Mouse (Mus musculus) liver, adult 2 months (tissue): Measurements from ENCODE around the gene Poc1a. TPM values are rescaled to one million over a fixed set of nuclear protein-coding genes. Genes with fewer than 3 reads are reported as not detected.

Source experiments
- DNase-seq: peaks from one replicate; pipeline ENCODE4 v3.0.0-alpha.2; 2011; ENCODE audit warnings: low read depth, low spot score; ENCODE audit errors: extremely low read depth
- H3K27ac ChIP-seq: fragments of 200-500 bp; replicated peaks from 2 replicates; pipeline ENCODE4 v1.5.1; 2012; ENCODE audit warnings: low read depth, mild to moderate bottlenecking, control low read depth, inconsistent platforms, low read length; ENCODE audit not compliant: insufficient read depth
- H3K27me3 ChIP-seq: fragments of 200-500 bp; 2 replicates; pipeline ENCODE4 v1.6.1; 2012; ENCODE audit warnings: mild to moderate bottlenecking, moderate library complexity, low read length, inconsistent platforms; ENCODE audit not compliant: control insufficient read depth, insufficient read depth
- H3K36me3 ChIP-seq: fragments of 200-500 bp; 2 replicates; pipeline ENCODE4 v1.6.1; 2012; ENCODE audit warnings: low read length, inconsistent platforms; ENCODE audit not compliant: control insufficient read depth, insufficient read depth
- H3K4me1 ChIP-seq: fragments of 200-500 bp; 2 replicates; pipeline ENCODE4 v1.6.1; 2011; ENCODE audit warnings: low read length; ENCODE audit not compliant: control insufficient read depth, insufficient read depth
- H3K4me3 ChIP-seq: fragments of 200-500 bp; 2 replicates; pipeline ENCODE4 v1.5.1; 2011; ENCODE audit warnings: low read depth, mild to moderate bottlenecking, control low read depth, low read length, moderate library complexity; ENCODE audit not compliant: insufficient read depth
- H3K79me2 ChIP-seq: fragments of 200-500 bp; 2 replicates; pipeline ENCODE4 v1.6.1; 2012; ENCODE audit warnings: inconsistent platforms, mild to moderate bottlenecking, low read length, moderate library complexity; ENCODE audit not compliant: control insufficient read depth, insufficient read depth
- H3K9ac ChIP-seq: fragments of 200-500 bp; 2 replicates; pipeline ENCODE4 v1.6.1; 2012; ENCODE audit warnings: low read depth, mild to moderate bottlenecking, control low read depth, inconsistent platforms, low read length
- CTCF ChIP-seq: fragments of 200-500 bp; IDR thresholded peaks from 2 replicates; pipeline ENCODE4 v1.5.1; 2011; ENCODE audit warnings: low read depth, low read length, control low read depth
- POLR2A ChIP-seq: fragments of 200-500 bp; IDR thresholded peaks from 2 replicates; pipeline ENCODE4 v1.6.1; 2011; ENCODE audit warnings: low read length, control low read depth; ENCODE audit not compliant: insufficient read depth; ENCODE audit errors: extremely low read depth
- WGBS: fragments of 180-500 bp; shearing (Covaris S2); methylation state at CpG from one replicate; pipeline ENCODE4 v1.1.7; 2018; 5-methylcytosine and 5-hydroxymethylcytosine counted together
- polyA plus RNA-seq: library from polyadenylated mRNA; depleted of rRNA; stranded (reverse); fragments of >200 nt; gene quantifications from 2 replicates; pipeline ENCODE4 v1.2.3, GENCODE M21; 2012
- total RNA-seq: library from RNA; depleted of rRNA; stranded (reverse); fragments of >200 nt; gene quantifications from 2 replicates; pipeline ENCODE4 v1.2.3, GENCODE M21; 2014

Poc1a gene
- total and polyA plus RNA-seq, 2 experiments, result 1.8 to 3.9 TPM

DNA sequence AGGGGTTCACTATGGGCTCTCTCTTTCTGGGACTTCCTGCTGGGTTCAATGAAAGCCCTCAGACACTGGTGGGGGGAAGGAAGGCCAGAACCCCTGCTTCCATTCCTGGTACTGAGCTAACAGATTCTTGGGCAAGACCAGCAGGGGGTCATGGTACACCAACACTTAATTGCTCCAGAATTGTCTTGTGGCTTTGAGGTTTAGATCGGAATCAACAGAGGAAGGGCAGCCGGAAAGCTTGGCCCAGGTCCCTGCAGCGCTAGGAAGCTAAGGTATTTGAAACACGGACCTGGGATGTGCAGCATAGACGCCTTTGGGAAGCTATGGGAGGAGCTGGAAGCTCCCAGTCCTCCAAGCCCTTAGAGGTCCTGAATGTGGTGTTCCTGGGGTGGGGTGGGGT, 21.9 kb upstream of the Poc1a start:
- H3K79me2 ChIP-seq, result no peaks in the 10 kb centered on the region

DNA sequence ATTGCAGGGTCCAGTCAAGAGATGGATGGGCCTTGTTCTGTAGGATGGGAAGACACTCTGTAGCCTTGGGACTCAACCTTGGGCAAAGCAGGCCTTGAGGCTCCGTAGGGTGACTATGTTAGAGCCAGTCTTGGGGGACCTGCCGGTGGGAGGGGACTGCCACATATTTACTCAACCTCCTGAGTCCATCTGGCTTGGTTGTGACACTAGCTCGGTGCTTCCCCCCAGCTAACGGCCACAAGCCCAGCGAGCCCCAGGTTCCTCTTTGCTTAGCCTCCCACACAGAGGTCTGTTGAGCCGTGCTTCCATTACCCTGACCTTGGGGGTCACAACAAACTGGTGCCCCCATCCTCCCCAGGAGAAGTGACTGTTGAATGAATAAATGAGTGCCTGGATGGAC, 19.8 kb upstream of the Poc1a start:
- no peaks in the 10 kb centered on the region for H3K36me3 ChIP-seq
- H3K4me3 ChIP-seq, result no peak overlapping the region
- H3K27me3 ChIP-seq, result no peaks in the 10 kb centered on the region
- peak overlapping the region; percentile 84 for H3K27ac ChIP-seq
- WGBS, result 83% methylated on average over 6 of the region's 6 CpGs
- peaks cover 29% of the 10 kb centered on the region for H3K4me1 ChIP-seq
- no peak for DNase-seq
- TF ChIP-seq POLR2A, result no peak
- no peak for TF ChIP-seq CTCF
- no peaks in the 10 kb centered on the region for H3K79me2 ChIP-seq
- H3K9ac ChIP-seq, result no peak overlapping the region

More for the DNA sequence above, 21.9 kb upstream of the Poc1a start:
- TF ChIP-seq POLR2A (no peak), CTCF (no peak)
- no peaks in the 10 kb centered on the region for H3K36me3 ChIP-seq
- no peak overlapping the region for H3K27ac ChIP-seq
- no peak overlapping the region for H3K9ac ChIP-seq
- DNase-seq, result no peak
- H3K4me3 ChIP-seq, result no peak overlapping the region
- peaks cover 17% of the 10 kb centered on the region for H3K4me1 ChIP-seq
- H3K27me3 ChIP-seq, result no peaks in the 10 kb centered on the region
- 47% methylated on average over 5 of the region's 5 CpGs for WGBS

DNA sequence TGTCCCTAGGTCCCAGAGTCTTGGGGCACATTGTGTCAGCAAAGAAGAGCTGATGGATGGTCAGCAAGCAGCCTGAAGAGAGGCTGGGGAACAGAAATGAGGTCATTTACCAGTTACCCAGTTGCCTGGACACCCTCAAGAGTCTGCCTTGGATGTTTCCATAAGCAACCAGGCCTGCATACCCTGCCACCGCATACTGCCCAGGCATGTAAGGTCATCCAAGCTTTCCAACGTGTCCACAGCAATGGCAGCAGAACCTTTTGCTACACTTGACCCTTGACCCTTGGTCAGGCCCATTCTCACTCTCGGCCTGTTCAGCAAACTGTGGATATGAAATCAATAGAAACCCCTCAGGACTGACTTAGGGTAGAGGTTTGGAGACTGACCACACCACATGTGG, 19.4 kb upstream of the Poc1a start:
- DNase-seq, result peak; percentile 70
- H3K36me3 ChIP-seq, result no peaks in the 10 kb centered on the region
- TF ChIP-seq CTCF, result no peak
- no peak for TF ChIP-seq POLR2A

DNA sequence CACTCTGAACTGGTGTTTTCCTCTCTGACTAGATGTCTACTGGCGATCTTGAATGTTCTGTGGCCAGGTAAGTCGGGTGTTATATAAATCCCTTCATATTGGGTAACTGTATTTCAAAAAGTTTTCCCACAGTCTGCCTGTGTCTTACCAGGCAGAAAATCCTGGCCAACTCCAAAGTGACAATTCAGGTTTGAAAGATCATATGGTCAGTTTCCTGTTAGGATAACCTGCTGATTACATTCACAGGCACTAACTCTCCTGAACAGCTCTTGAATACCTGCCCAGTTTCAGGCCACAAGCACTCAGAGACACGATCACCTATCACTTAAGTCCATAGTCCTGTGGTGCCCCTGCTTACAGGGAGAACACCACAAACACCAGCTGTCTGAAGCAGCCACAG, 18.8 kb upstream of the Poc1a start:
- DNase-seq, result peak; percentile 72
- no peaks in the 10 kb centered on the region for H3K36me3 ChIP-seq
- no peaks in the 10 kb centered on the region for H3K27me3 ChIP-seq
- peaks cover 33% of the 10 kb centered on the region for H3K4me1 ChIP-seq
- 37% methylated on average over 3 of the region's 3 CpGs for WGBS
- 0 out of 2 replicates have a peak overlapping the region, but pooled peaks have one; percentile 35 for H3K9ac ChIP-seq
- no peak for TF ChIP-seq POLR2A
- TF ChIP-seq CTCF, result no peak
- H3K79me2 ChIP-seq, result no peaks in the 10 kb centered on the region
- H3K4me3 ChIP-seq, result no peak overlapping the region
- H3K27ac ChIP-seq, result peak overlapping the region; percentile 84

More for the DNA sequence above, 19.4 kb upstream of the Poc1a start:
- Histone ChIP-seq H3K9ac (no peak overlapping the region), H3K27me3 (no peaks in the 10 kb centered on the region), H3K27ac (peak overlapping the region; percentile 84), H3K4me1 (peaks cover 31% of the 10 kb centered on the region), H3K4me3 (no peak overlapping the region), H3K79me2 (no peaks in the 10 kb centered on the region)
- 21% methylated on average over 3 of the region's 3 CpGs for WGBS

DNA sequence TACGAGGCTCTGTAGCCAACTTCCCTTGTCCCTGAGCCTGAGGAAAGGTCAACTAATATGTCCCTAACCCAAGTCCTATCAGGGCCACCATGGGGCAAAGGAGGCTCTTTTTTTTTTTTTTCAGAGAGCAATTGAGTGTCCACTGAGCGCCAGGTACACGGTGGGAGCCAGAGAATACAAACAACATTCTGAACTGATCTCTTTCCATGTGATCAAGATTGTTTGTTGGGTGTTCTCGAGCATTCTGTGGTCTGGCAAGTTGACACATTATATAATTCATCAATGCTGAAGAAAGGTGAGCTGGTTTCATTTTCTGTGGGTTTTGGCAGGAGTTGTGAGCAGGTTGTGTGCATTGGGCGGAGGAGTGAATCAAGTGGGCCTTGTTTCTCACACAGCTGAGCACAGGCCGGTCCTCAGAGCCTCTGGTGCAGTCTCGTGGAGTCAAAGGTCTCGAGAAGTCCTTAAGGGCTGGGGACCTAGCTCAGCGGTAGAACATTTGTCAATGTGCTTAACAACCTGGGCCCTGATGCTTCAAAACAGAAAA, 17.4 kb upstream of the Poc1a start:
- Histone ChIP-seq H3K4me3 (no peak overlapping the region), H3K9ac (peak overlapping the region; percentile 33; the same call in 1 of the 2 replicates), H3K4me1 (peaks cover 41% of the 10 kb centered on the region), H3K79me2 (no peaks in the 10 kb centered on the region), H3K36me3 (no peaks in the 10 kb centered on the region), H3K27ac (peak overlapping the region; percentile 93), H3K27me3 (no peaks in the 10 kb centered on the region)
- TF ChIP-seq POLR2A (no peak), CTCF (no peak)
- DNase-seq, result peak; percentile 96
- 21% methylated on average over 9 of the region's 9 CpGs for WGBS

DNA sequence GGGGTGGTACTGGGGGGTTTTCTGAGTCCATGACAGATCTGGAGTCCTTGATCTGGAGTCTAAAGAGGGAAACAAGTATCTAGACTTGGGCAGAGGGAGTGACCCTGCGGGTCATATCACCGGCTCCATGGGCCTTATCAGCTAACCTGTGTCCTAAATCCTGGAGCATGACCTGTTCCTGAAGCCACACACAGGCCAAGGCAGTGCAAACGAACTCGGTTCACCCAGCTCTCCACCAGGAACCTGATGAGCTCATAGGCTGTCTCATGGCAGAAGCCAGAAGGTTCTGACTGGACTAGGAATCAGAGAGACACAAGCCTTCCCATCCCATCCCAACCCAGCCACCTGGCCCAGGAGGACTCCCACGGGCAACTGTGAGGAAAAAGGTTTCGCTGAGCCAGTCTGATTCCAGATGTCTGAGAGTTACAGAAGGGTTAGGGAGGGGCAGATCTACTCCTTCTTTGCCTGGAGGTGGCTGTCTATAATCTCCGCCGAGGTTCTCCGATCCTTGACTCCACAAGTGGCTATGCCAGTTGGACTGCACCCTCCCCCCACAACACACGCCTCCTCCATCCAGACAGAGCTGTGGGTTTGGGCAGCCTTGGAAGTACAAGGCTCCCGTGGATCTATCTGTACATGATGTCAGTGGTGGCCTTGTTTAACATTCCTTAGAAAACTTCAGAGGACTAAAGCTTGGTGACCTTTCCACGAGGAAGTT, 15.3 kb upstream of the Poc1a start:
- Histone ChIP-seq H3K4me1 (peaks cover 58% of the 10 kb centered on the region), H3K27me3 (no peaks in the 10 kb centered on the region), H3K9ac (peak overlapping the region; percentile 54), H3K27ac (peak overlapping the region; percentile 96), H3K36me3 (no peaks in the 10 kb centered on the region), H3K79me2 (no peaks in the 10 kb centered on the region), H3K4me3 (no peak overlapping the region)
- DNase-seq, result peak; percentile 99
- 26% methylated on average over 12 of the region's 12 CpGs for WGBS
- no peak for TF ChIP-seq POLR2A
- TF ChIP-seq CTCF, result no peak
